Mouse (Mus musculus) gastrocnemius, postnatal 4 days (tissue): Measurements from ENCODE around the gene Pdgfra. TPM values are rescaled to one million over a fixed set of nuclear protein-coding genes. Genes with fewer than 3 reads are reported as not detected.
A peak's percentile ranks its signal among the peaks of the same experiment; 100 is the strongest.

Source experiments
- DNase-seq, 2 experiments: peaks; one replicate each; pipeline ENCODE4 v3.0.0; 2021 to 2022; ENCODE audit warnings: low spot score in 2 of 2, mixed read lengths in 2 of 2
- long read RNA-seq, 2 experiments: library from polyadenylated mRNA; stranded (forward); transcript quantifications; one replicate each; pipeline ENCODE4 v2.0.0; 2021
- total RNA-seq, 2 experiments: library from RNA; stranded (reverse); gene quantifications; 2 replicates each; pipeline ENCODE4 v1.2.3; 2021

Pdgfra gene
- total RNA-seq = 10 to 100 TPM; 72.4 to 77.3 TPM
- long read RNA-seq, experiment 1, full-length matches to known transcripts = 7 of 29 reads
- long read RNA-seq, experiment 1, partial matches to known transcripts = 6 of 29 reads
- long read RNA-seq, experiment 1, other reads (novel, unspliced or antisense) = 16 of 29 reads
- long read RNA-seq, experiment 2, full-length matches to known transcripts = 19 of 63 reads
- long read RNA-seq, experiment 2, partial matches to known transcripts = 17 of 63 reads
- long read RNA-seq, experiment 2, other reads (novel, unspliced or antisense) = 27 of 63 reads

DNA sequence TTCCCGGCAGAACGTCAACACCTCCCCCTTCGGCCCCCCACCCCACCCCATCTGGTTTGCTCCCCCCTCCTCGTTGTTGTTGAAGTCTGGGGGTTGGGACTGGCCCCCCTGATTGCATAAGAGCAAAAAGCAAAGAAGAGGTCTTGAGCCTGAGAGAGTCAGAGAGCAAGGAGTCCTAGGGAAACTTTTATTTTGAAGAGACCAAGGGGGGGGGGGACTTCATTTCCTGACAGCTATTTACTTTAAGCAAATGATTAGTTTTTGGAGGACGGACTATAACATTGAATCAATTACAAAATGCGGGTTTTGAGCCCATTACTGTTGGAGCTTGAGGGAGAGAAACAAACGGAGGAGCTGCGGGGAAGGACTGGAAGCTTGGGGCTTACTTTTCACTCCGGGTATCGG lies at the start of gene Pdgfra:
Gene Pdgfra (plus strand): TSS at position 272 of the 405 bp plus-strand sequence.
- DNase-seq = peak in 1 of 2 experiments; percentile 34

GRCm38 (mm10) chr5:75106511-75106910 lies 45.6 kb upstream of the Pdgfra start:
- no peak for DNase-seq

DNA sequence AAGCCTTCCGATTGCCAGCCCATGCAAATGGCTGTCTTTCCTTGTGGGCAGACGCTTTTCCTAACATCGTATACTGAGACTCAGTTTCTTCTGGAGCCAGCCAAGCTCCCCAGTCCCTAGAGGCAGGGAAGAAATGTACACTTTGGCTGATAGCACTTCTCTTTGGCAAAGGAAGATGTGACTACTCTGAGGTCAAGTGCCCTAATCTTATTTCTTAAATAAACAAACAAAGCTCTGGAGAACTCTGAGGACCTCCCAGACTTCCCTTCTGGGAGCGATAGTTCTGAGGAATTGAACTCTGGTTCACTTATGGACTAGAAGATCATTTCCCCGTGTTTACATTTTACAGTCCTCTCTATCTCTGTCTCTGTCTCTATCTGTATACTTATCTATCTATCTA lies 42.7 kb upstream of the Pdgfra start:
- no peak for DNase-seq

DNA sequence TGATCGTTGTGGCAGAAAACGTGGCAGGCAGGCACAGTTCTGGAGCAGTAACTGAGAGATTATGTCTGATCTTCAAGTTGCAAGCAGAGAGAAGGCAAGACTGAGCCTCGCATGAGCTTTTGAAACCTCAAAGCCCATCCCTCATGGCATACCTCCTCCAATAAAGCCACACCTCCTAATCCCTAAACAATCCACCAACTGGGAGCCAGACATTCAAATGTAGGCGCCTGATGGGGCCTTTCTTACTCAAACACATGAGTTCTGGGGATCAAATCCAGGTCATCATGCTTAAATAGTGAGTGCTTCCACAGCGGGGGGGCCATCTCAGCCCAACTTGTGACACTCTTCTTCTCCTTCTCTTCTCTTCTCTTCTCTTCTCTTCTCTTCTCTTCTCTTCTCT lies 40.3 kb upstream of the Pdgfra start:
- no peak for DNase-seq

DNA sequence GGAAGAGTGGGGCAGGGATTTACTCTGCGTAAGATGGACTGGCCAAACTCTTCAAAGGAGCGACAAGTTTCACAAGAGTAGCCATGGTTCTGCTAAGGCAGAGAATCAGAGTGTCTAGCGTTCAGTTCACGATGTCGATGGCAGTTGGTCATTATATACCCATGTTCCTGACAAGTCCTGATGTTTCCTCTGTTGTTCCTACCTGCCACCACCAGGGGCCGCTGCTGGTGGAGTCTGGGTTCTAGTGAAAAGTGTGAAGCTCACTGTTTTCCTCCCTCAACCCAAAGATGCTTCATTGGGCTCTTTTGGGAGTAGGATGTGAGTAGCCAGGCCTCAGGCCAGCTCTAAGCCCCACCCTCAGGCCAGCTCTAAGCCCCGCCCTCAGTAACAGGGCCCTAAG lies 33.3 kb upstream of the Pdgfra start:
- DNase-seq = no peak

DNA sequence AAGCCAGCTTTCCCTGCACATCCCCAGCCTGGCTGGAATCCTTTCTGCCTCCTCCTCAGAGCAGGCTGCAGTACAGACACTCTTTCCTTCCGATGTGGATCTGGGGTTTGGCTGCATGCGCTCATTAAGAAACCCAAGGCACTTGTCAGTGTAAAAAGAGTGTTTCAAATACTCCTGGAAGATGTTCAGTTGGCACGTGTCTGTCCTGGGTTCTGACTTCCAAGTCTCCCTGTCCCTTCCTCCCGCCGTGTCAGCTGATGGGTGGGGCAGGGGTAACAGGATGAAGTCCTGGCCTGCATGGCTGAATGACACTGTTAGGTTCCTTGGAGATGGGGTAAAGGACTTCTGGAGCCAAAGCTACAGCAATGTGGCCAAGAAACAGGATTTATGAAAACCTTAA lies 30.4 kb upstream of the Pdgfra start:
- DNase-seq = peak; percentile 43 to 59

DNA sequence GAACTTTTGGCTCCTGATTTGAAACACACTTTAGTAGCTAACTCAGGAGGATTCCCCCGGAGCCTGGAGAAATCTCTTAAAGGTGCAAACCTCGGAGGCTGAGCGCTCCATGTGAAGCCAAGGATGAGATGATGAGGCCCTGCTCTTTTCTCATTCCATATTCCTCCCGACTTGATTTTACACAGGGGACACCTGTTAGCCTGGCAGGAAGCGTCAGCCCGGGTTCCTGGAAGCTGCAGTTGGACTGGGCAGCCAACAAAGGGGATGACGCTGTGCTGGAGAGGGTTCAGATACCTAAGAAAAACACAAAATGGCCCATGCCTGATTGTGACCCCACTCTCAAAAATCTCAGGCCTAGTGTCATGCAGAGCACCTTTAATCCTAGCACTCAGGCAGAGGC lies 17.4 kb upstream of the Pdgfra start:
- no peak for DNase-seq

DNA sequence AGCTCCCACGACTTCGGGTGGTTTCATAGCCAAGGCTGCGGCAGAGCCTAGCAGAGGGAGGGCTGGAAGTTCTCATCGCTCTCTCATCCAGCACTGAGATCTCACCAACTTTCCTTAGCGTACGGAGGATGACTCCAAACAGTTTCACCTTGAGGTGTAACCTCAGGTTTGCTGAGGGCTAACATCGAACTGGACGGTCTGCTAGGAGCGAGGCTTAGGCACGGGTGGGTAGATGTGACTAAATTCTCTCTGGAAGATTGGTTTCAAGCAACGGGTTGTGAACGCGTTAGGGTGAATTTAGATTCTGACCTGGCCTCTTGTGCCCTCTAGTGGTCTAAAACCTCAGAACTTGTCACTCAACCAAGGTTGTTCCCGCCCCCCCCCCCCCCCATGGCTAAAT lies 9.0 kb upstream of the Pdgfra start:
- DNase-seq = peak in 1 of 2 experiments; percentile 68

DNA sequence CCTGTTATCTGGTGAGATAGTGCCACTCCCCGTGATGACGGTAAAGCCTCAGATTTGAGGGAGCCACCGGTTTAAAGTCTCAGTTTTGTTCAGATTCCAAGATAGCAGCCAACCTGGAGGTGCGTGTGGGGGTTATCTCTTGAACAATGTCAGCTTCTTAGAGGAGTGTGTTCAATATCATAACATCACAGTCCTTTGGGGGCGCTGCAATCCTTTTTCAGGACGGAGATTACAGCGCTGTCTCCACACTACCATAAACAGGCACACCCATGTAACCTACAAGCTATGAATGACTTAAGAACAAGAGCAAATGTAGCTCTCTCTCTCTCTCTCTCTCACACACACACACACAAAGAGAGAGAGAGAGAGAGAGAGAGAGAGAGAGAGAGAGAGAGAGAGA lies 8.3 kb upstream of the Pdgfra start:
- DNase-seq = no peak

DNA sequence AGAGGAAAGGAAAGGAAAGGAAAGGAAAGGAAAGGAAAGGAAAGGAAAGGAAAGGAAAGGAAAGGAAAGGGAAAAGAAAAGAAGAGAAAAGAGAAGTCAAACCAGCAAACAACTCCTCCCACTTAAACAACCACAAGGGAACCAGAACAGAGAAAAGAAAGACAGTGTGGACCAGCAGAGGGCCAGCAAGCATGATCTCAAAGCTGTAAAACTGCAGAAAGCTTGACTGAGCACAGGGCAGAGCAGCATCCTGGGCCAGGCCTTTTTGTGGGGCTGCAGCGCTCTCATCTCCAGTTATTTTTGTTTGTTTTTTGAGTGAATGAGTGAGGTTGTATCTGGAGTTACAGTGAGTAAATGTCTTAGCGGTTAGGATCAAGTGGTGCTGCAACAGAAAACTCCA lies 6.8 kb upstream of the Pdgfra start:
- no peak for DNase-seq

DNA sequence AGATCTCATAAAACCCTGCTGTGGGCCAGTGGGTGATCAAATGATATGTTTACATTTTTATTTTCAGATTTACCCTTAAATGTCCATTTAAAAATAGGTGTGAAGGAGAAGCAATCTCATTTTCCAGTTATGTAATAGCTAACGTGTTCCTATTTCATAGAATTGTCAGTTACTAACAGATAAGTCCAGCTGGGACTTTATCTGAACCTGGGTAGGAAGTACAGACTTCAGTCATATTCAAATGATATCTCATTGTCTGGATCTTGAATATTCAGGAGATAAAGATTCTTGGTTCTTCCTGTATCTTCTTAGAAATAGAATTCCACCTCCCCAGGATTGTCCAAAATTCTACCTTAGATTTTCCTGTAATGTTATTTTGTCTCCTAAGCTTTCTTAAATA lies 5.6 kb upstream of the Pdgfra start:
- DNase-seq = no peak

GRCm38 (mm10) chr5:75148343-75149127 lies 3.6 kb upstream of the Pdgfra start:
- peak; percentile 47 to 67 for DNase-seq

- no peak for DNase-seq
These were observed 2.7 kb upstream of the Pdgfra start for GRCm38 (mm10) chr5:75149380-75149779.

DNA sequence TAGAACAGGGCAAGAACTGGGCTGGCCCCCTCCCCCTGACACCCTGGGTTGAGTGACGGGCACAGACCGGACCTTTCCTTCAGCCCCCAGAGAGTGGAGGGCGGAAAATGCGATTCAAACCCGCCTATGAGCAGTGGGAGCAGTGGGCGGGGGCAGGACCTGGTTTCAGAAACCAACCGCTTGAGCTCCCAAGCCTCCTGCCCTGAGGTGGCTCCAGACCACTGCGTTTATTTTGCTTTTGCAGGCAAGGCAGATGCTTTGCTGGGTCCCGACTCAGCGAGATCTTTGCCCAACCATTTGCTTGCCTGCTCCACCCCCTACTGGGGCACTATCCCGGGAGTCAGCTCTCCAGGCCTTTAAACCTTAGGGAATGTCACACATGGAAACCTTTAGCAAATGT lies 2.2 kb upstream of the Pdgfra start:
- peak in 1 of 2 experiments; percentile 58 for DNase-seq

GRCm38 (mm10) chr5:75150341-75150981 lies 1.6 kb upstream of the Pdgfra start:
- DNase-seq = peak in 1 of 2 experiments; percentile 46

- DNase-seq = peak; percentile 84 to 91
These were observed 769 bp upstream of the Pdgfra start for GRCm38 (mm10) chr5:75151146-75151900.

DNA sequence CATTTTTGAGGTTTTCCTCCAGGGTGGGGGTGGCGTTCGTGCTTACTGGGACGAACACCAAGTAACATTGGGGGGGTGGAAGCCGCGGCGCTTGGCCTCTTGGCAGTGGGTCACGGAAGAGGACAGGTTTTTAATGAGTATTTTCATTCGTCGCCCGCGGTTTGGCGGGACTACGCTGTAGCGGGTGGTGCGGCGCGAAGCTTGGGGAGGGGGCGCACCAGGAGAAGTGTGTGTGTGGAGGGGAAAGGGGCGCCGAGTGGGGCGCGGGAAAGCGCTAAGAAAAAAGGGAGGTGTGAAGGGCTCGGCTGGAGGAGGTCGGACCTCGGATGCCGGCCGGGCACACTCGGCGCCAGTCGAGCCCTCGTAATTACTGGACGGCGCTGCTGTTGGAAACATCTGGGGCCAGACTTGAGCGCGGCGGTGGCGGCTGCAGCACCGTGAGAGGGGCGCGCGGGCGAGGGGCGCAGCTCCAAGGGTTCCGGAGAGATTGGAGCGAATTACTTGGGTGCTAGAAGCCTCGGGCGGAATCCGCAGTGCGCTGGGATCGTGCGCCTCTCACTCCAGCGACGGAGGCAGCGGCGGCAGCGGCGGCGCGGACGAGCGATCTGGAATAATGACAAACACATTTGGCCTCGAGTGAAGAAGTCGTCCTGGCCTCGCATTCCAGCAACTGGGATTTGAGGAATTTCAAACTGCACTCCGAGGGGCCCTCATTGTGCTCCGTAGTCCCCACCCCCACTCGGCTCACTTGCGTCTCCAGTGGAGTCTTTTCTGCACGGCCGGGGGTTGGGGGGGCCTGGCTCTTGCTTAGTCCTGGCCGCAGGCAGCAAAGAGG lies 916 bp downstream of the Pdgfra start:
- peak; percentile 69 to 84 for DNase-seq

DNA sequence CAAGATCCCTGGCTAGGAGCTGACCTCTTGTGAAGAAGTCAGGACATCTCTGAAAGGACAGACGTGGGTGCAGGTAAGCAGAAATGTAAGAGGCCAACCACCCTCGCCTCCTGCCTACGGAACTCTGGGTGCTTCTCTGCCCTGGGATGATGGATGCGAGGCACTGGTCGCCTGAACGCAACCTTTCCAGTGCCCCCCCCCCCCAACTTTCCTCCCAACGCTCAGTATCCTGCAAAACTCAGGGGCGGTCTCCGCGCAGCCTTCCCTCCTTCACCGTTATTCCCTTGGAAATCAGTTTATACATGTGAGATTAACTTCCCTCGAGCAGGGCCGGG lies 1.5 kb downstream of the Pdgfra start:
- DNase-seq = no peak

DNA sequence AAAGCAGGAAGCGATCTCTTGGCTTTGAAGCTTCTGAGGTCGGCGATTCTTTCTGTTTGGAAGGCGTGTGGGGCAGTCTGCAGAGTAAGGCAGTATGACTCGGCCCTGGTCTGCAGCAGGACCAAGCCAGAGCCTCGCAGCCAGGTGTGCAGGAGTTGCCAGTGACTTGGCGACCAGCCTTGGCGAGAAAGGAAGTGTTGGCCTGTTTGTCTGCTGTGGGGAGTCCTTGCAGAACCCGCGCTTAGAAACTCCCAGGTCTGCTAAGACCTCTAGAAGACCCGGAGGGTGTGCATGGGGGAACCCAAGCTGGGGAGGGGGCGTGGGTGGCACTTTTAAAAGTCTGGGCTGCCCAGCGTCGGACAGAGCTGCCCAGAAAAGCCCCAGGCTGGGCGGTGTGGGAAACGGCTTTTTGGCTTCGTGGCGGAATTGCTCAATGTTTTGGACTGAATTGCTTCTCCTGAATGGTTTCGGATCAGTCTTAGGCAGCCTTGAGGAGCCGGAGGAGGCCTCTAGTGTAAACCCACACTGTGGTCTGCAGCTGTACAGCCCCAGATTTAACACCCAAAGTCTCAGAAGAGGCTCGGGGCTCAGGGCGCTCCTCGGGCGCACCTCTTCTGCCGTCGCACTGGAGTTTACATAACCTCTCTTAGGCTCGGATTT lies 2.0 kb downstream of the Pdgfra start:
- DNase-seq = peak in 1 of 2 experiments; percentile 58

GRCm38 (mm10) chr5:75154621-75155235 lies 2.6 kb downstream of the Pdgfra start:
- DNase-seq = peak; percentile 52 to 59
